Mouse (Mus musculus) cerebellum, adult 11-12 months (tissue): ENCODE measurements around the gene Ube3b.

Source experiments
- DNase-seq: peaks from one replicate; pipeline ENCODE4 v3.0.0; 2022

The Ube3b gene

DNA sequence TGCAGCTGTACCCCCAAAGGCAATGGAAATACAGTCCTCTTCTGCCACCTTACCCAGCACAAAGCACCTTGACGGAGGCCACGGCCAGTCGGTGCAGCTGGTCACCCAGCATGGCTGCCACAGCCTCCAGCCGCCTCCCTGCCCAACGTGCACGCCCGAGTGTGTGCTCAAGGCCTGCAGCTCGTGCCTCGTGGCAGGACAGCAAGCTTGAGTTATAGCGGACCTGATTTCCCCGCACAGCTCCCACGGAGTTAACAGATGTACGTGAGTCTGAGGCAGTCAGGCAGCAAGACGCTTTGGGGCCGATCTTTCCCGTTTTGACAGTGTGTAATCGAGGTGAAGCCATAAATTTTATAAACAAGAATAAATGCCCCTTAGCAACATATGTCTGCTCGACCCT, 48.2 kb downstream of the Ube3b start:
- DNase-seq = no peak

DNA sequence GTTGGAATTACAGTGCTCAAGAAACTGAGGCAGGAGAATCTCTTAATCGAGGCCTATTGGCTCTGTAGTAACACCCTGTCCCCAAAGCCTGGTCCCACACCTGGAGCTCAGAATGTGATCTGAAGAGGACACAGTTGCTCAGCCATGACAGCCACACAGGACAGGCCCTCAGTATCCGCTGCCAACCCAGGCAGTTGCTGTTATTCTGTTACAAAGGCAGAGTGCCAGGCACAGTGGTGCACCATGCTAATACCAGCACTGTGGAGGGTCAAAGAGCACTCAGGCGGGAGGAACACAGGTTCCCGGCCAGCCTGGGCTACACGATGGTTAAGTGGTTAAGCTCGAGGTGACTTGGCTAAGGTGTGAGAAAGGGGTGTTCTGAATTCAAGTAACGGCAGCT, 49.4 kb downstream of the Ube3b start:
- DNase-seq = no peak

DNA sequence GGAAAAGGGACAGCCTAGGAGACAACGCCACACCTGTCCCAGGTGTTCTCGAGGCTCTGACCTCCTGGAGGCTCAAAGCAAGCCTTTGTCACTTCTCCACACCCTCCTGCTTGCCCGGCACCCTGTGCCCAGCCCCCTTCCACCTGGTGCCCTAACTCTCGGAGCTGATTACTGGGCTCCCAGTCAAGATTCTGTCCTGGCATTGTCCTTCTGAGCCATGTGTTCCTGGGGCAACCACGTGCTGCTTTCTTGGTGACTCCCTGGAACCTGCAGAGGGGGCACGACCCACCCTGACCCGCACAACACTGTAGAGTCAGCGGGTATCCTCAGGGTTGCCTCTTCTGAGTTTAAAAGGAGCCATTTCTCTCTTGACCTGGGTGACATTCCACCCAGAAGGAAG, 54.0 kb downstream of the Ube3b start:
- no peak for DNase-seq

DNA sequence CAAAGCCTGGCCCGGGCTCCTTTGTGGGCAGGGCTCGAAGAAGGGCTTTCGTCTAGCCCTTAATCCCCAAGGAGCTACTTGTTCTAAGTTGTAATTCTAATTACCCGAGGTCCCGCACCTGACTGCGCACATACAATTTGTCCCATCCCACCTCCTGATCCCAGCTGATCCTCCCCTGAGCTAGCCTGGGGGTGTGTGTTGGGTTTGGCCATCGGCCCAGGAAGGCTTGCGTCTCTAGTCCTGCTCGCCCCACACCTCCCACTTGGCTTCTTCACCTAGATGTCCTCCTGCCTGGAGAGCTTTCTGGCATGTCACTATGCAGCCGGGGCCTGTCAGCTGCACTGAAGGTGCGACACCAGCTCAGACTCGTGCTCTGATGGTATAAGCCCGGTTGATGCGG, 55.2 kb downstream of the Ube3b start:
- no peak for DNase-seq

DNA sequence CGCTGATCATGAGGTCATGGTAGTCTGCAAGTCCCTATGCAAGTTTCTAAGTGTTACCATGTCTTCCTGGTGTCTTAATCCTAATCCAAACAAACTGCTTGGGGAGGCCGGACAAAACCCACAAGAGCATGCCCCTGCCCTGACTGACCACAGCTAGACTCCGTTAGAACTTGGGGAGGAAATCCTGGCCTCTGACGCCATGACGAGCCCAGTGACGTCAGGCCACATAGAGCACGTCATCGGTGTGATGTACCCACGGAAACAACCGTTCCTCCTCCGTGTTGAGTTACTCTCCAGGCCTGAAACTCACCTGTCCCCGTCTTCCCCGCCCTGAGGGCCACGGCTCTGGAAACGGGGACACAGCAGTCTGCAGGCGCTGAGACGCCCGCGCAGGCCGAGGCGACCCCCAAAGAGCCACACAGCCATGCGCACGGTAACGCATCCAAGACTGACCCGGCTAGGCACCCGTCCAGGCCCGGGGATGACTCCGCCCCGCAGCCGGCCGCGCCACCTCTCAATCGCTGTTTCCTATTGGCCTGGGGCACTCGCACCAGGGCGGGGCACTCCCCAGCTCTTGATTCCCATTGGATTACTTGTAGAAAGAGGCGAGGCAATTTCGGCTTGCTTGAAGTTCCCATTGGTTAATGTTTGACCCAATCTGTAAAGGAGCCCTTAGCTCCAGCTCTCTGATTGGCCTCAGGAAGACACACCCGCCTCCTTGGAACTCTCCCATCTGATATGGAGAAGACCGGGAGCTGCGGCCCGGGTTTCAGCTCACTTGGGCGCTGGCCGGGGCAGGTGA, 63.4 kb downstream of the Ube3b start, which contains the start of the genes Mmab and Mvk:
TSS of gene Mmab (minus strand) at position 495 of the 802 bp plus-strand sequence.
TSS of gene Mvk (plus strand) at position 704 of the 802 bp plus-strand sequence.
- DNase-seq = peak; percentile 99

DNA sequence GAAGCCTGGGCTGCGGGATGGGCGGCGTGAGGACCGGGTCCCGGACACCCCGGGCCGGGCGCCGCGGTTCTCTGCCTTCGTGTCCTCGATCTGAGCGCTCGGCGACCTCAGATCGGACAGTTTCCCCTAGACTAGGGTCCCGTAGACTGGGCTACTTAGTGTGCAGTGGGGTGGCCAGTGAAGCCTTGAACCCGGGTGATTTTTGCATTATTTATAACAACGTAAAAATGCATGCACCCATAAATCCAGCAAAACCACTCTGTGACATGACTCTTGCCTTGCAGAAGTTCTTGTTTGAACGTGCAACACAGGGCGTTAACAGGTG, 63.9 kb downstream of the Ube3b start:
- DNase-seq = no peak

DNA sequence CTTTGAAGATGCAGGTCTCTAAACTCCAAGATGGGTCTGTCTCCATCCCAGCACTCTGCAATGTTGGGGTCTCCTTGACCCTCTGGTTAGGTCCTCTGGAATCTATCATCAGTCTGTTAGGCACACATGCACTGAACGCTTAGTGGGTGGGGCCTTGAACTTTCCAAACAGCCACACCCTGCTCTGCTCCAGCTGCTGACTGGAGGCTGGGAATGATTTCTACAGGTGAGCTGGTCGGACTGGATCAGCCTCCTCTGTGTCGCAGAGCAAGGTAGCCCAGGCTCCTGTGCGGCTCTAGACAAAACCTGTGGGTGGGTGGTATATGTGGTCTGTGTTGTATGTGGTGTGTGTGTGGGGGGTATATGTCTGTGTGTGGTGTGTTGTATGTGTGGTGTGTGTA, 68.6 kb downstream of the Ube3b start:
- no peak for DNase-seq

DNA sequence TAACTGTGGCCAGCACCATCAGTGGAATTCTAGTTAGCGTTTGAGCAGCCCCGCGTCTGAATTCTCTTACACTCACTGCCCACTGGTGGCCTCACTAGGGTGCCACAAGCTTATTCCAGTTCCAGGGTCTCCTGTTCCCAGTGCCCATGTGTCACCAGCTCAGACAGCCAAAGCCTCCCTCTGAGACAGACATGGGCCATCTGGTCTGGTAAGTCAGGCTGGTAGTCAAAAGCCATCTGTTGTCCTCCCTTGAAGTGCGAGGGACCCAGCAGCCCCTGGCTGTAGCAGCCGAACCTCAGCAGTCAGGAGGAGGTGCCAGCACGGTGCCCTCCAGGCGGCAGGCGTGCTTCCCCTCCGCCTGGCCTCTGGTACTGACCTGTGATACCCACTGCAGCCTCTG, 75.9 kb downstream of the Ube3b start:
- peak; percentile 89 for DNase-seq

DNA sequence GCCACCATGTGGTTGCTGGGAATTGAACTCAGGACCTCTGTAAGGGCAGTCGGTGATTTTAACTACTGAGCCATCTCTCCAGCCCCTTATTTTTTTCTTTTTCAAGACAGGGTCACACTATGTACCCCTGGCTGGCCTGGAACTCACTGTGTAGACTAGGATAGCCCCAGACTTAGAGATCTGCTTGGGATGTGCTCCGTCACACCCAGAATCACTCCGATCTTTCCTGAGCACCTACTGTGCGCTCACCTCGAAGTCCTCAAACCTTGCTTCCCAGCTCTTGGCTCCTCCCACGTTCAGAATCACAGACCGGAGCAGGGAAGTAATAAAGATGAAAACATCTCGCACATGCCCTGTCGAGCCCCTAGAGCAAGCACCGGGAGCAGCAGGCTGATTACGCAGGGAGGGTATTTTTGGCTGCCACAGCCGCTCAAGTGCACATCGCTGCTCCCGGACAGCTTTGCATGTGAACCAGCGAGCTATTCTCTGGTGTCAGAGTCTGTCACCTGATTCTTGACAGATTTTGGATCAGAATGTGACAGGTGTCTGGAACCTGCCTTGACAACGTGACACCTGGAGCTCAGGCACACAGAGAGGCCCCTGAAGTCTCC, 76.7 kb downstream of the Ube3b start:
- no peak for DNase-seq

DNA sequence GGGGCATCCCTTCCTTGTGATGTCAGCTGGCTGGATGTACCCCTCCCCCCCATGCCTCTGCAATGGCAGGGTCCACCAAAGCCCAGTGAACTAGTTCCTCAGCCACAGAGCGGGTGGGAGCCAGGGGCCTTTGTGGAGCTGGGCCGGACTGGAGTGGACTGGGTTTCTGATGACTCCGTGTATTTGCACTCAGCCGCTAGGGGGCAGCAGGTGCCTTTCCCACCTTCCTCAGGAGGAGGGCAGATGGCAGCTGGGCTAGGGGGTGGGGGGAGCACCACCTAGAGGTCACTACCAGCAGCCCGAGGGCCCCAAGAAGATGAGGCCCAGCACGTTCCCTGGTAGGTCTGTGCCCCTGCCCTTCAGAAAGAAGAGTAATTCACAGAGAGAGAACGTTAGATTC, 80.8 kb downstream of the Ube3b start:
- peak; percentile 71 for DNase-seq

DNA sequence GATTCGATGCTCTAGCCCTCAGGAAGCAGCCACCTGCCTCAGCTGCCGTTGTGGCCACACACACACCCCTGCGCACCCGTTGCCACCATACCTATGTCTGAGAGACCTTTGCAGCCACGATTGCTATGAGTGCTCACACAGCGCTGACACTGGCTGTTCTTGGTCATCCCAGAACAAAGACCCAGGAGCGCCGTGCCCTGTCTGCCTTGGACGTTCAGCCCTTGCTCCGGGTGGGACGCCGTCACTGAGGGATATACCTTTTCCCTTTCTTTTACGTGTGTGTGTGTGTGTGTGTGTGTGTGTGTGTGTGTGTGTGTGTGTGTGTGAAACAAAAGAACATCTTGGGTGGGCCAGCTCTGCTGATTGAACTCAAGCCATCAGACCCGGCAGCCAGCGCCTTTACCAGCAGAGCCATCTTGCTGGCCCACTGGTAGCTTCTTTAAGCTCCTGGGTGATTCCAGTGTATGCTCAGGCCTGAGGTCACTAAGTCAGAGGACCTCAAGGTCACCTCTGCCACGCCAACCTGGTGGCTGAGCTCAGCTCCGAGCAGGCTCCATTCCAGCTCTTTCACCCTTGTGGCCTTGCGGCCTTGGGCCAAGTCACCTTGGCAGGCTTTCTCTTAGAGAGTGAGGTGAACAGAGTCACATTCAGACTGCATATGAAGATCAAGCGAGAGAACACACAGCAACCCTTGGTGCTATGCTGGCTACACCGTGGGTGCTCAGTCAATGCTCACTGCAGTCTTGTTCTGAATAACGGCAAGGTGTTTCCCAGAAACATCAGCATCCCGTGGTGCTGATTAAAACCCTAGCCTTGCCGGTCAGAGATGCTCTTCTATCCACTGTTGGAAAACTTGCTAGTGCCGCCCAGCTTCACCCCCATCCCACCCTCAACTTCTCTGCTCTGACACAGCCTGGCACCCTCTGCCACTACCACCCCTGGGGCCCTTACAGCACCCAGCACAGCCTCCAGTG, 81.9 kb downstream of the Ube3b start:
- DNase-seq = no peak

DNA sequence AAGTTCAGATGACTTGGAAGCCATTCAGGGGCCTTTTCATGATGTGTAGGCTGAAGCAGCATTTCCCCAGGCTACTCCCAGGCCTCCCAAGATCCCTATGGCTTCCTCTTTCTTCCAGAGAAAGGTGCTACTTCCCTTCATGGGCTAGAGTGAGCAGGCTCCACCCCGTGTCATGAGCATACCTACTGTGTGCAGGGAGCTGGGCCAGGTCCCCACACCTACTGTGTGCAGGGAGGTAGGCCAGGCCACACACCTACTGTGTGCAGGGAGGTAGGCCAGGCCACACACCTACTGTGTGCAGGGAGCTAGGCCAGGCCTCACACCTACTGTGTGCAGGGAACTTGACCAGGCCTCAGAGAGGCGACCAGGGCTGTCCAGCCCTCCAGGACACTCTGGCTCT, 84.2 kb downstream of the Ube3b start:
- no peak for DNase-seq

DNA sequence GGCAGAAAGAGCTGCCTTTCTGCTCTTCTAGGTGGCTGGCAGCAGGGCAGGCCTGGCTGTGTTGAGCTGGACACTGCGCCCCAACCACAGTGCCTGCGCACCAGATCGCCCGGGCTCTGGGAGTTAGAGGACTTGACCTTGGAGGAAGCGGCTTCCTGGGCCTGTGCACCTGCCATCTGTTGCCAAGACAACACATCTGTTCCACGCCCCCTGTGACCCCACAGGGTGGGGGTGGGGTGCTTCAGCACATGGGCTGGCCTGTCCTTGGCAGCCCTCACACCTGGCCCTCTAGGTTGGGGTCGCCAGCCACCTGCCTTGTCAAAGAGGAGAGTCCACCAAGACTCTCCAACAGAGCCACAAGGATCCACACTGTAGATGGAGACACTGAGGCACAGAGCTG, 85.2 kb downstream of the Ube3b start:
- no peak for DNase-seq

DNA sequence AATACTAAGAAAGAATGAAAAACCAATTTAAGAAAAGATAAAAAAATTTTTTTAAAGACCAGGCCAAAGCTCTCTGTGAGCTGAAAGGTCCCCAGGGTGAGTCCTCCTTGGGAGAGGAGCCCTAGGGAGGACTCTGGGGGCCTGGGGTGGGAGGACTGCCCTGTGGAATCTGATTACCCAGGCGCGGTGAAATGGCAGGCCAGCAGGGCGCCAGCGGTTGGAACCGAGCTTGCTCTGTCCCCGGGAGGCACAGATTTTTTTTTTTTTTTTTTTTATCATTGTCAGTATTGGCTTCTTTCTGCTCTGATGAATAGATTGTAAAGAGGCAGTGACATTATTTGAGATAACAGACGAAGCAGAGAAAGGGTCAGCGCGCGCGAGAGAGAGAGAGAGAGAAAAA, 86.6 kb downstream of the Ube3b start:
- DNase-seq = no peak

DNA sequence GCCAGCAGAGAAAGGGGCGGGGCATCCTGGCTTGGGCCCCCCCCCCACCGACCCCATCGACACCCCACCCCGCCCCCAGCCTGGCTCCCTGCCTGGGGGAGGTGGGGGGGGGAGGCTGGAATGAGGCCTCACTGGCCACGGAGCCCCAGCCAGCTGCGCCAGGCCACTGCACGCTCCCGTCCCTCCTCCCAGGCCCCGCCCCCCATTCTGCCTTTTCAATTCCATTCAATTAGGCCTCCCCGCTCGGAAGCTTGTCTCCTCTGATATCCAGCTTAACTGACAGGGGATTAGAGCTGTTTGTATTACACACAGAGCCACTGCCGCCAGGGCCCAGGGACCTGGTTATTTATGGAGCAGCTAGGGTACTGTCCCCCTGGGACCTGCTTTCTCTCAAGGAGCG, 87.0 kb downstream of the Ube3b start:
- DNase-seq = peak; percentile 24

DNA sequence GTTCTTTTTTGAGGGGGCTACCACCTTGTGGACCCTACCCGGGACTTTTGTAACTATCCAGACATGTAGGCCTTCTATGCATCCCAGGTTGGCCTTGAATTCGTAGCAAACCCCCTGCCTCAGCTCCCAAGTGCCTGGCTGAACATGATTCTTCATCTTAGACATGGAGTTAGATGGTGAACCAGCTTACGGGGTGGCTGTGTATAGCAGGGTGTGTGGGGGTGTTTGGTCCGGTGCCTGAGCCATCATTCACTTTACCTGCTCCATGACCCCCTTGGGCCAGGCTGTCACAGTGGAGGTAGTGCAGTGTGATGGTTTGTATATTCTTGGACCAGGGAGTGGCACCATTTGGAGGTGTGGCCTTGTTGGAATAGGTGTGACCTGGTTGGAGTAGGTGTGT, 87.6 kb downstream of the Ube3b start:
- DNase-seq = no peak

DNA sequence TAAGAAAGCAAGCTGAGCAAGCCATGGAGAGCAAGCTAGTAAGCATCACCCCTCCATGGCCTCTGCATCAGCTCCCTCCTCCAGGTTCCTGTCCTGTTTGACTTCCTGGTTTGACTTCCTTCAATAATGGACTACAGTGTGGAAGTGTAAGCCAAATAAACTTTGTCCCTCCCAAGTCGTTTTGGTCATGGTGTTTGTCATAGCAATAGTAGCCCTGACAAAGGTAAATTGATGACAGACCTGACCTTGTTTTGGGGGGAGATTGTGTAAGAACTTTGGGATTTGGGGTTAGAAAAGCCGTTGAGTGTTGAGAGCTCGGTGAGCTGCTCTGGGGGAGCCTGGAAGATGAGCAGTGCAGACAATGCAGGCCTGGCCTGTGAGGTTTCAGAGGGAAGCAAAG, 90.0 kb downstream of the Ube3b start:
- no peak for DNase-seq
